Mouse (Mus musculus) left cerebral cortex, adult 9 months (tissue): ENCODE results near the gene Dcaf11.

ENCODE experiments used
- DNase-seq, 2 experiments: peaks; one replicate each; pipeline ENCODE4 v3.0.0; 2022; ENCODE audit warnings: low spot score in 2 of 2

Gene Dcaf11

DNA sequence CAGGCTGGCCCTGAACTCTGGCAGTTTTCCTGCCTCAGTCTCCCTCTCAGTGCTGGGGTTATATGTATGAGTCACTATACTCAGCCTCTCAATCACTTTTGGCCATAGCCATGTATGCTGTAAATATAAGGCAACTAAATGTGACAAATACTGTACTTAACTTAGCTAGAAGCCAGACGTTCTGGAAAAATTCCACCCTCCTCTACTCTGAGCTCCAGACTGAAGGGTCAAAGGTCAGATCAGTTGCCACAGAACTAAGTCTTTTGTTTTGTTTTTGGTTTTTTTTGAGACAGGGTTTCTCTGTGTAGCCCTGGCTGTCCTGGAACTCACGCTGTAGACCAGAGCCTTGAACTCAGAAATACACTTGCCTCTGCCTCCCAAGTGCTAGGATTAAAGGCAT is 56.1 kb downstream of the Dcaf11 start:
- DNase-seq, result no peak

DNA sequence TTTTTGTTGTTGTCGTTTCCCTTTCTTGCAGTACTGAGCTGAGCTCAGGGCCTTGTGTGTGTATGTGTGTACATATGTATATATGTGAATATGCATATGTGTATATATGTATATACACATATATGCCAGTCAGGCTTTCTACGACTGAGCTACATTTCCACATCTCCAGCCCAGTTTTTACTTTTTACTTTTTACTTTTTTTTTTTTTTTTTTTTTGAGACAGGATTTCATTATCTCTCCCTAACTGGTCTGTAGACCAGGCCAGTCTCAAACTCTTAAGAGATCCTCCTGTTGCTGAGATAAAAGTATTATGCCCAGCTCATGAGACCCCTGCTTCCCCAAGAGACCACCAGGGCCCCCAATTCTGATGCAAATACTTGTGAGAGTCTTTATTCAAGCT is 57.0 kb downstream of the Dcaf11 start:
- DNase-seq, result no peak

DNA sequence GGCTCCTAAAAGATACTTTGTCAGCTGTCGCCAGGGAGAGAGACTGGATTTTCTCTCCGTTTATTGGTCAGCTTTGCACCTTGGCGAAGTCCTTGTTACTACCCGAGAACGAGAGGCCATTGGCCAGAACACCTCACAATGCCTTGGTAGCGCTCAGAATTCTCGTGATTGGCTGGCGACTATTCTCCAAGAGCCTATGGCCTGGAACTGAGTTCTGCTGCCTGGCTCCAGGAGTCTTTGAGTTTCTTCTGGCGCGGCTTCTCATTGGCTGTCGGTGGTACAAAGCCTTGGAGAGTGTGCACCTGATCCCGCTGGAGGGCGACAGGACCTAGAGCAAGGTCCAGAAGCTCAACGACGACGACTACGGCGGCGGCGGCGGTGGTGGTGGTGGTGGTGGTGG is 58.0 kb downstream of the Dcaf11 start, which contains the start of gene Rec8:
Gene Rec8 (plus strand): TSS at position 216 of the 400 bp plus-strand sequence.
- DNase-seq, result no peak

DNA sequence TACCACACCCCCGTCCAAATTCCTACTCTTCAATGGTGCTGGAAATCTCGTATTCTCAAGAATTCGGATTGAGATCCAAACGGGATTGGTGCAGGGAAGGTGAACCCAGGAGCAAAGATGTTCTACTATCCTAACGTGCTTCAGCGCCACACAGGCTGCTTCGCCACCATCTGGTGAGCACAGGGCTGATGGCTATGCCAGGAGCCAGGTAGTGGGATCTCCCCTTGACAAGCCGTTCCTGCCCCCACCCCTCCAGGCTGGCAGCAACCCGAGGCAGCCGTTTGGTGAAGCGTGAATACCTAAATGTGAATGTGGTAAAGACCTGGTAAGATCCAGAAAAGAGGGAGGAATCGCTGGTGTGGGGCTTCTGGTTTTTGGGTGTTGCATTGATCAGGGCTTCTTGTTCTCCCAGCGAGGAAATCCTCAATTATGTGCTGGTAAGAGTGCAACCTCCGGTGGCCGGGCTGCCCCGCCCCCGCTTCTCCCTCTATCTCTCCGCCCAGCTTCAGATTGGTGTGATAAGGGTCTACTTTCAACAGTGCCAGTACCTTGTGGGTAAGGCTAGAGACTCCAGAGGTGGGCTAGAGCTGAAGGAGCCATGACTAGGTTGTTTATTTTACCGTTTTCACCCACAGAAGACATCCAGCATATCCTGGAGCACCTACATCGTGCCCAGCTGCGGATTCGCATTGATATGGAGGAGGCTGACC is 58.8 kb downstream of the Dcaf11 start:
- no peak for DNase-seq
